Mouse (Mus musculus) G1E (cell line): ENCODE measurements around the gene Idh3b.

Source experiments
- CTCF ChIP-seq: IDR thresholded peaks from 2 replicates; pipeline ENCODE4 v1.5.1; 2012; ENCODE audit warnings: low read depth, low read length, inconsistent platforms, mixed read lengths
- GATA1 ChIP-seq: IDR thresholded peaks from 2 replicates; pipeline ENCODE4 v1.6.1; 2012; ENCODE audit warnings: borderline replicate concordance, low read length, inconsistent platforms, mixed read lengths

DNA sequence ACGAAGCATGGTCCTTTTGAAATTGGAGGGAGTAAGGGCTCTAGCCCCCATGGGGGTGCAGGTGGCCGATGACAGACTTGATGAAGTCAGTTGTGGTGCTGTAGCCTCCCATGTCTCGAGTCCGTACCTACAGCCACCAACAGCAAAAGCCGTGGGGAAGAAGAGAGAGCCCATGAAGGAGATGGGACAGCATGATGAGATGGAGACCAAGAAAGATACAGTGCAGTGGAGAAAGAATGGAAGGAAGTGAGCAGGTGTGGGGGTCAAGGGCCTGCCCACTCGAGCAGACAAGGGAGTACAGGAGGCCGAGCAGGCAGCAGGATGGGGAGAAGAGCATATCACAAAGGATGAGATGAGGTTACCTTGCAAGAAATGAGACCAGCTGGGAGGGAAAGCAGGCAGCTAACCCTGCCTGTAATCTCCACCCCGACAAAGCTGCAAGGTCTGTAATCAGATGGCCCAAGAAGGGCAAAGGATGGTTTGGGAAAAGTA lies 4.7 kb downstream of the Idh3b start:
- TF ChIP-seq CTCF (no peak), GATA1 (no peak)
